Mouse (Mus musculus): ENCODE data around the gene Hsph1. TPM values are rescaled to one million over a fixed set of nuclear protein-coding genes. Genes with fewer than 3 reads are reported as not detected.

Hsph1 gene
- polyA plus RNA-seq, 1 experiment from 2014 or later = 57.4 TPM

GRCm38 (mm10) chr5:149588814-149589534, 47.2 kb downstream of the Hsph1 start:
- Histone ChIP-seq H3K4me2 (no peak overlapping the region), H3K36me3 (ENCODE audit: insufficient read depth) (no peaks in the 10 kb centered on the region), H3K9ac (no peak overlapping the region), H3K9me3 (ENCODE audit: low read depth, low read length) (no peaks in the 10 kb centered on the region), H3K27me3 (ENCODE audit: insufficient read depth, low read length) (no peaks in the 10 kb centered on the region), H3K27ac (ENCODE audit: low read depth) (no peak overlapping the region), H3K4me3 (ENCODE audit: low read depth, low read length) (no peak overlapping the region), H3K4me1 (ENCODE audit: insufficient read depth) (peaks cover 7% of the 10 kb centered on the region; the same call in 1 of the 2 replicates)
- no peak for DNase-seq
- TF ChIP-seq CTCF (IDR thresholded peaks at IDR 0.05; ENCODE audit: low read depth) = no peak
- ATAC-seq (ENCODE audit: insufficient read depth) = no peak
- 50% methylated on average over 7 of the region's 7 CpGs for WGBS

- H3K9ac ChIP-seq = no peak overlapping the region
- ATAC-seq (ENCODE audit: insufficient read depth) = no peak
- 75% methylated on average over 11 of the region's 11 CpGs for WGBS
- no peak overlapping the region for H3K27ac ChIP-seq (ENCODE audit: low read depth)
- no peaks in the 10 kb centered on the region for H3K27me3 ChIP-seq (ENCODE audit: insufficient read depth, low read length)
- H3K36me3 ChIP-seq (ENCODE audit: insufficient read depth) = no peaks in the 10 kb centered on the region
- DNase-seq = no peak
- no peak overlapping the region for H3K4me3 ChIP-seq (ENCODE audit: low read depth, low read length)
- TF ChIP-seq CTCF (IDR thresholded peaks at IDR 0.05; ENCODE audit: low read depth) = no peak
- H3K9me3 ChIP-seq (ENCODE audit: low read depth, low read length) = no peaks in the 10 kb centered on the region
- peaks cover 8% of the 10 kb centered on the region; the same call in 1 of the 2 replicates for H3K4me1 ChIP-seq (ENCODE audit: insufficient read depth)
- H3K4me2 ChIP-seq = no peak overlapping the region
These were observed 48.8 kb downstream of the Hsph1 start for GRCm38 (mm10) chr5:149587327-149587895.

GRCm38 (mm10) chr5:149585910-149586309, 50.3 kb downstream of the Hsph1 start:
- no peak overlapping the region for H3K9ac ChIP-seq
- no peak overlapping the region for H3K4me2 ChIP-seq
- H3K4me3 ChIP-seq (ENCODE audit: low read depth, low read length) = no peak overlapping the region
- DNase-seq = peak; percentile 42
- peaks cover 8% of the 10 kb centered on the region; the same call in 1 of the 2 replicates for H3K4me1 ChIP-seq (ENCODE audit: insufficient read depth)
- no peak overlapping the region for H3K27ac ChIP-seq (ENCODE audit: low read depth)
- no peaks in the 10 kb centered on the region for H3K36me3 ChIP-seq (ENCODE audit: insufficient read depth)
- H3K27me3 ChIP-seq (ENCODE audit: insufficient read depth, low read length) = no peaks in the 10 kb centered on the region
- no peaks in the 10 kb centered on the region for H3K9me3 ChIP-seq (ENCODE audit: low read depth, low read length)
- ATAC-seq (ENCODE audit: insufficient read depth) = peak; percentile 35; the same call in 1 of the 2 replicates
- no peak for TF ChIP-seq CTCF (IDR thresholded peaks at IDR 0.05; ENCODE audit: low read depth)
- 60% methylated on average over 10 of the region's 10 CpGs for WGBS

- H3K4me3 ChIP-seq (ENCODE audit: low read depth, low read length) = no peak overlapping the region
- 82% methylated on average over 1 of the region's 1 CpGs for WGBS
- no peak overlapping the region for H3K4me2 ChIP-seq
- no peaks in the 10 kb centered on the region for H3K27me3 ChIP-seq (ENCODE audit: insufficient read depth, low read length)
- DNase-seq (no peak), ATAC-seq (ENCODE audit: insufficient read depth) (no peak)
- no peaks in the 10 kb centered on the region for H3K36me3 ChIP-seq (ENCODE audit: insufficient read depth)
- no peaks in the 10 kb centered on the region for H3K9me3 ChIP-seq (ENCODE audit: low read depth, low read length)
- no peak for TF ChIP-seq CTCF (IDR thresholded peaks at IDR 0.05; ENCODE audit: low read depth)
- H3K4me1 ChIP-seq (ENCODE audit: insufficient read depth) = peaks cover 8% of the 10 kb centered on the region; the same call in 1 of the 2 replicates
- no peak overlapping the region for H3K27ac ChIP-seq (ENCODE audit: low read depth)
- no peak overlapping the region for H3K9ac ChIP-seq
These were observed 50.9 kb downstream of the Hsph1 start for GRCm38 (mm10) chr5:149585231-149585630.

- H3K4me1 ChIP-seq (ENCODE audit: insufficient read depth) = peaks cover 8% of the 10 kb centered on the region; the same call in 1 of the 2 replicates
- H3K27me3 ChIP-seq (ENCODE audit: insufficient read depth, low read length) = no peaks in the 10 kb centered on the region
- ATAC-seq (ENCODE audit: insufficient read depth) (peak; percentile 47; the same call in 1 of the 2 replicates), DNase-seq (peak; percentile 59)
- H3K36me3 ChIP-seq (ENCODE audit: insufficient read depth) = no peaks in the 10 kb centered on the region
- H3K4me2 ChIP-seq = 0 out of 2 replicates have a peak overlapping the region, but pooled peaks have one; percentile 4
- H3K4me3 ChIP-seq (ENCODE audit: low read depth, low read length) = no peak overlapping the region
- H3K9me3 ChIP-seq (ENCODE audit: low read depth, low read length) = no peaks in the 10 kb centered on the region
- 33% methylated on average over 8 of the region's 8 CpGs for whole genome bisulfite sequencing
- no peak overlapping the region for H3K27ac ChIP-seq (ENCODE audit: low read depth)
- no peak overlapping the region for H3K9ac ChIP-seq
- no peak for TF ChIP-seq CTCF (IDR thresholded peaks at IDR 0.05; ENCODE audit: low read depth)
These were observed 52.0 kb downstream of the Hsph1 start for GRCm38 (mm10) chr5:149584154-149584655.

GRCm38 (mm10) chr5:149583507-149583906, 52.7 kb downstream of the Hsph1 start:
- ATAC-seq (ENCODE audit: insufficient read depth) = no peak

GRCm38 (mm10) chr5:149582642-149583262, 53.4 kb downstream of the Hsph1 start:
- no peak for TF ChIP-seq CTCF (IDR thresholded peaks at IDR 0.05; ENCODE audit: low read depth)
- Histone ChIP-seq H3K27me3 (ENCODE audit: insufficient read depth, low read length) (no peaks in the 10 kb centered on the region), H3K4me2 (no peak overlapping the region), H3K9ac (no peak overlapping the region), H3K36me3 (ENCODE audit: insufficient read depth) (no peaks in the 10 kb centered on the region), H3K27ac (ENCODE audit: low read depth) (no peak overlapping the region), H3K9me3 (ENCODE audit: low read depth, low read length) (no peaks in the 10 kb centered on the region), H3K4me1 (ENCODE audit: insufficient read depth) (peaks cover 8% of the 10 kb centered on the region; the same call in 1 of the 2 replicates), H3K4me3 (ENCODE audit: low read depth, low read length) (no peak overlapping the region)
- 35% methylated on average over 5 of the region's 5 CpGs for WGBS
- ATAC-seq (ENCODE audit: insufficient read depth) = no peak
- no peak for DNase-seq

More at GRCm38 (mm10) chr5:149583507-149583906, 52.7 kb downstream of the Hsph1 start:
- H3K4me2 ChIP-seq = no peak overlapping the region
- no peak for DNase-seq
- H3K4me1 ChIP-seq (ENCODE audit: insufficient read depth) = peaks cover 8% of the 10 kb centered on the region; the same call in 1 of the 2 replicates
- no peak overlapping the region for H3K27ac ChIP-seq (ENCODE audit: low read depth)
- H3K4me3 ChIP-seq (ENCODE audit: low read depth, low read length) = no peak overlapping the region
- WGBS = 22% methylated on average over 8 of the region's 8 CpGs
- no peaks in the 10 kb centered on the region for H3K9me3 ChIP-seq (ENCODE audit: low read depth, low read length)
- H3K27me3 ChIP-seq (ENCODE audit: insufficient read depth, low read length) = no peaks in the 10 kb centered on the region
- TF ChIP-seq CTCF (IDR thresholded peaks at IDR 0.05; ENCODE audit: low read depth) = no peak
- H3K9ac ChIP-seq = no peak overlapping the region
- H3K36me3 ChIP-seq (ENCODE audit: insufficient read depth) = no peaks in the 10 kb centered on the region
